In the genomic region with DNA sequence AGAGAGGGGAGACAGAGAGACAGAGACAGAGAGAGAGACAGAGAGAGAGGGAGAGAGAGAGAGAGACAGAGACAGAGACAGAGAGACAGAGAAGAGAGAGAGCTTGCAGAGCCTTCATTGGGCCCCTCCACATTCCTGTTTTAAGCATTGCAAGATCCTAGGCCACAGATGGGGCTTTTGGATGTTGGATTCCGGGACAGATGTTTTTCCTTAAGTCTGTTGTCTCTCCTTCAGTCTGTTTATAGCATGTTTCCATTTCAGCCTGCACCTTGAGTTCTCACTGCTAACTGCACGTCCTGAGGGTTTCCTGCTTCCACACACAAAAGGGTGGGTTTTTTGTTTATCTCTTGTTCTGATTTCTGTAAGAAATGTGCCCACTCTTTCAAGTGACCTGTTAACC, we compare ENCODE assay signal across 21 mouse cellular contexts.
DNase-seq lines count a peak whose midpoint lies in the region; ATAC-seq and TF ChIP-seq lines count a peak whose summit lies in the region.
"Had no signal": no experiment of that assay in that cellular context is flagged by ENCODE, and none has a peak within 500 bp of the region (broad histone marks: within the 10 kb centered on the region; RNA-seq: fewer than 3 reads in every experiment).

No protein-coding gene starts in this region.

- peaks cover 11% of the 10 kb centered on the region for H3K4me1 ChIP-seq in forebrain, embryonic 10.5 days
- H3K4me1 ChIP-seq in forebrain, postnatal 0 days (ENCODE audit: insufficient read depth), result no peaks in the 10 kb centered on the region
- H3K4me1 ChIP-seq in lung, embryonic 14.5 days (ENCODE audit: insufficient read depth), result 0 out of 2 replicates have a peak, but pooled peaks cover 8% of the 10 kb centered on the region
- peaks cover 25% of the 10 kb centered on the region for H3K4me1 ChIP-seq in embryonic facial prominence, embryonic 13.5 days
- peaks cover 12% of the 10 kb centered on the region; the same call in 1 of the 2 replicates for H3K4me1 ChIP-seq in stomach, embryonic 15.5 days

- no peak overlapping the region for H3K4me3 ChIP-seq in forebrain, embryonic 10.5 days
- H3K4me3 ChIP-seq in forebrain, postnatal 0 days (ENCODE audit: low read depth, low read length), result no peak overlapping the region
- no peak overlapping the region for H3K4me3 ChIP-seq in lung, embryonic 14.5 days (ENCODE audit: low read depth, low read length)
- no peak overlapping the region for H3K4me3 ChIP-seq in embryonic facial prominence, embryonic 13.5 days
- no peak overlapping the region for H3K4me3 ChIP-seq in stomach, embryonic 15.5 days (replicated peaks)
- H3K4me3 ChIP-seq: myocyte had no signal

- no peaks in the 10 kb centered on the region for H3K9me3 ChIP-seq in forebrain, embryonic 10.5 days
- no peaks in the 10 kb centered on the region for H3K9me3 ChIP-seq in forebrain, postnatal 0 days (ENCODE audit: low read length)
- no peaks in the 10 kb centered on the region for H3K9me3 ChIP-seq in lung, embryonic 14.5 days (ENCODE audit: low read depth, low read length)
- no peaks in the 10 kb centered on the region for H3K9me3 ChIP-seq in embryonic facial prominence, embryonic 13.5 days
- H3K9me3 ChIP-seq in stomach, embryonic 15.5 days, result no peaks in the 10 kb centered on the region

- H3K4me2 ChIP-seq in forebrain, postnatal 0 days (ENCODE audit: low read depth), result no peak overlapping the region
- H3K4me2 ChIP-seq in lung, embryonic 14.5 days, result no peak overlapping the region
- H3K4me2 ChIP-seq in embryonic facial prominence, embryonic 13.5 days, result peak overlapping the region; percentile 20; the same call in 1 of the 2 replicates
- no peak overlapping the region for H3K4me2 ChIP-seq in stomach, embryonic 15.5 days

- peak overlapping the region; percentile 53; the same call in 1 of the 2 replicates for H3K27ac ChIP-seq in forebrain, embryonic 10.5 days
- no peak overlapping the region for H3K27ac ChIP-seq in forebrain, postnatal 0 days (ENCODE audit: low read depth, low read length)
- peak overlapping the region; percentile 20; the same call in 1 of the 2 replicates for H3K27ac ChIP-seq in lung, embryonic 14.5 days (ENCODE audit: low read depth)
- H3K27ac ChIP-seq in embryonic facial prominence, embryonic 13.5 days, result peak overlapping the region; percentile 70
- peak overlapping the region; percentile 31 for H3K27ac ChIP-seq in stomach, embryonic 15.5 days

- no peak for TF ChIP-seq CTCF in forebrain, postnatal 0 days (IDR thresholded peaks at IDR 0.05; ENCODE audit: low read depth)
- TF ChIP-seq CTCF in lung, embryonic 14.5 days (IDR thresholded peaks at IDR 0.05; ENCODE audit: low read depth), result no peak

- no peak overlapping the region for H3K9ac ChIP-seq in forebrain, postnatal 0 days
- no peak overlapping the region for H3K9ac ChIP-seq in lung, embryonic 14.5 days
- no peak overlapping the region for H3K9ac ChIP-seq in embryonic facial prominence, embryonic 13.5 days
- no peak overlapping the region for H3K9ac ChIP-seq in stomach, embryonic 15.5 days
- H3K9ac ChIP-seq: liver, postnatal 0 days had no signal

- H3K27me3 ChIP-seq in forebrain, embryonic 10.5 days (ENCODE audit: poor library complexity, severe bottlenecking), result no peaks in the 10 kb centered on the region
- no peaks in the 10 kb centered on the region for H3K27me3 ChIP-seq in forebrain, postnatal 0 days (ENCODE audit: insufficient read depth, low read length)
- H3K27me3 ChIP-seq in lung, embryonic 14.5 days (ENCODE audit: insufficient read depth, low read length), result no peaks in the 10 kb centered on the region
- no peaks in the 10 kb centered on the region for H3K27me3 ChIP-seq in embryonic facial prominence, embryonic 13.5 days
- H3K27me3 ChIP-seq in stomach, embryonic 15.5 days (replicated peaks), result no peaks in the 10 kb centered on the region
- H3K27me3 ChIP-seq: Patski had no signal

- 47% methylated on average over 2 of the region's 2 CpGs for WGBS in forebrain, embryonic 10.5 days
- 56% methylated on average over 2 of the region's 2 CpGs for WGBS in forebrain, postnatal 0 days
- WGBS in lung, embryonic 14.5 days, result 25% methylated on average over 2 of the region's 2 CpGs
- 8% methylated on average over 2 of the region's 2 CpGs for WGBS in embryonic facial prominence, embryonic 13.5 days
- WGBS in stomach, embryonic 15.5 days, result 25% methylated on average over 2 of the region's 2 CpGs

- no peak for DNase-seq in forebrain, embryonic 10.5 days (ENCODE audit: extremely low spot score, low spot score)
- DNase-seq in forebrain, postnatal 0 days, result no peak
- DNase-seq in lung, embryonic 14.5 days, result peak; percentile 74
- no peak for DNase-seq in lung, postnatal 4 days
- no peak for DNase-seq in testis, postnatal 10 days (ENCODE audit: low spot score)
- no peak for DNase-seq in ovary, adult 18-20 months (ENCODE audit: low spot score)
- DNase-seq: adrenal gland, postnatal 10 days; cerebellum, adult 11 months; cerebellum, postnatal 10 days; gastrocnemius, postnatal 14 days; kidney, adult 8-10 months; liver, postnatal 0 days; midbrain, embryonic 14.5 days; retina, postnatal 1 day; thymus, postnatal 36 days had no signal

- no peaks in the 10 kb centered on the region for H3K36me3 ChIP-seq in forebrain, embryonic 10.5 days (replicated peaks)
- H3K36me3 ChIP-seq in forebrain, postnatal 0 days (ENCODE audit: insufficient read depth), result no peaks in the 10 kb centered on the region
- no peaks in the 10 kb centered on the region for H3K36me3 ChIP-seq in lung, embryonic 14.5 days (ENCODE audit: insufficient read depth)
- no peaks in the 10 kb centered on the region for H3K36me3 ChIP-seq in embryonic facial prominence, embryonic 13.5 days
- no peaks in the 10 kb centered on the region for H3K36me3 ChIP-seq in stomach, embryonic 15.5 days

- ATAC-seq in forebrain, postnatal 0 days, result no peak
- peak; percentile 55; the same call in 1 of the 2 replicates for ATAC-seq in lung, embryonic 14.5 days (ENCODE audit: insufficient read depth)
- no peak for ATAC-seq in embryonic facial prominence, embryonic 13.5 days (ENCODE audit: insufficient number of reproducible peaks, insufficient read depth, low FRiP score, low TSS enrichment, low read depth)
- ATAC-seq in stomach, embryonic 15.5 days (ENCODE audit: insufficient read depth, low FRiP score, low read depth), result peak; percentile 58; the same call in 1 of the 2 replicates
- ATAC-seq: forebrain, embryonic 14.5 days; hindbrain, embryonic 16.5 days; liver, postnatal 0 days; Patski had no signal

Comparison
In these comparisons a context has a peak if more than half of its experiments do, and no peak if none do; other contexts are left out.
1. ATAC-seq: peak in lung, embryonic 14.5 days (single experiment) and stomach, embryonic 15.5 days (single experiment); none in forebrain, postnatal 0 days (single experiment) and embryonic facial prominence, embryonic 13.5 days (single experiment).